Mouse (Mus musculus): ENCODE data around the gene Wdr83os. TPM values are rescaled to one million over a fixed set of nuclear protein-coding genes. Genes with fewer than 3 reads are reported as not detected.

The Wdr83os gene
- total RNA-seq (2014; fragmentation: Nextera tagmentation) (172 and 250 TPM in 2 replicates), total RNA-seq (2017) (40.4 and 61.3 TPM in 2 replicates)

DNA sequence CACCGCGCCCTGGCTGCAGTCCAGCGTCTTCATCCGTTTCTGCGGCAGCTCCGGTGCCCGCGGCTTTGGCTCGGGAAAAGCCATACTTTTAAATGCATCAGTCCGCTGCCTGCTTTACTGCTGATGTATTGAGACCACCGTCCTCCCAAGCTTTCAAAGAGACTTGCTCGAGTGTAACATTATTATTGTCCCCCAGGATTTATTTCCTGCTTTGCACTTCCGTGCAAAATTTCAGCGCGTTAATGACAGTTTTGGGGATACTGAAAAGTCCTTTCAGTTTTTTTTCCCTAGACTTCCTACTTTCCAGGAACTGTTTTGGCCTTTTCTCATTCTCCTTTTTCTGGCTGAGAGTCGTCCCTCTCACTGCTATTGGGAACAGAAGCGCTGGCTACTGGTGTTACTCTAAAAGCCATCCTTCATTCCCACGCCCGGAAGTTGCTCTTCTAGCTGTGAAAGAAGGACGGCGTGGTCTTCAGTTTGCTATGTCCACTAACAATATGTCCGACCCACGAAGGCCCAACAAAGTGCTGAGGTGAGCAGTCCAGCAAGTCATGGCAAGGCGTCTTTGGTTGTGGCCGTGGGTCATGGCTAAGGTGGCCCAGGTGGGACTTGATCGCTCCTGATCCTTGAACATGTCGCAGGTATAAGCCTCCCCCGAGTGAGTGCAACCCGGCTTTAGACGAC lies at the start of gene Wdr83os:
Gene Wdr83os (plus strand): TSS at position 209 of the 684 bp plus-strand sequence.
- ATAC-seq (replicated peaks; ENCODE audit: low FRiP score, low TSS enrichment, poor library complexity, severe bottlenecking): peak; percentile 6; the same call in 1 of the 2 replicates

DNA sequence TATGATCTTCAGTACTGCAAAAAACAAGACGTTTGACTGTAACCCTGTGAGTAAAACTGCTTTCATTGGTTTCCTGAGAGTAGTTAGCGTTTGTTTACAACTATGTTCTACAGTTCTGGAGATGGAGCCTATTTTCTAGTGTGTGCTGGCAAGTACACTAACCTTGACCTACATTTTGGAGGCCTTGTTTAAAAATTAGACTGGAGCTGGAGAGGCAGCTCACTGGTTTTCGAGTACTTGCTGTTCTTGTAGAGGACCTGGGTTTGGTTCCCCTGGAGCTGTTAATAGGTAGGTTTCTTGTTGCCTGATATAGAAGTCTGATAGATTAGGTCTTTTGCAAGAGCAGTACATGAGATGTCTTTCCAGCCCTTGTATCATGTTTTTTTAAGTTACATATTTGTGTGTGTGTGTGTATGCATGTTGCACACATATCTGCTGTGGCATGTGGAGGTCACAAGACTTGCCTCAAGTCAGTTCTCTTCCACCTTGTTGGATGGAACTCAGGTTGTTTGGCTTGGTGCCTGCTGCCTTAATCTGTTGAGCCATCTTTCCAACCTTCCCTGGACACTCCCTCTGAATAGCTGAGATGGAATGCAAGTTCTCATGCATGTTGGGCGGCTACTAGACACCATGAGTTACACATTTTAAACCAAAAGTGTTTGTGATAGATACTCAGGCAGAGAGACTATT lies 47.8 kb upstream of the Wdr83os start:
- ATAC-seq (replicated peaks; ENCODE audit: low FRiP score, low TSS enrichment, poor library complexity, severe bottlenecking): no peak

DNA sequence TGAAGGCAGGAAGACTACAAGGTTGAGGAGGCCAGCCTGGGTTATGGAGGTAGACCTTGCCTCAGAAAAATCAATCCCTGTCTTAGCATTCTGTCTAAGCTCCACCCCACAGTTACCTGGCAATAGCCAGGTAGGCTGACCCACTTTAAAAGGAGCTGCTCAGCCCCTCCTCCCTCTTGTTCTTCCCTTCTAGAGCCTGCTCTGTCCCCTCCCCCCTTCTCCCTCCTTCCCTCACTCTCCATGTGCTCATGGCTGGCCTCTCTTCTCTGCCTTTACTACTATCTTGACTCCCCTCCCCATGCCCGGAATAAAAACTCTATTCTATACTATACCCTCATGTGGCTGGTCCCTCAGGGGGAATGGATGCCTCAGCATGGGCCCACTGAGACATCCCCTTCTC lies 46.7 kb upstream of the Wdr83os start:
- no peak for ATAC-seq (replicated peaks; ENCODE audit: low FRiP score, low TSS enrichment, poor library complexity, severe bottlenecking)

DNA sequence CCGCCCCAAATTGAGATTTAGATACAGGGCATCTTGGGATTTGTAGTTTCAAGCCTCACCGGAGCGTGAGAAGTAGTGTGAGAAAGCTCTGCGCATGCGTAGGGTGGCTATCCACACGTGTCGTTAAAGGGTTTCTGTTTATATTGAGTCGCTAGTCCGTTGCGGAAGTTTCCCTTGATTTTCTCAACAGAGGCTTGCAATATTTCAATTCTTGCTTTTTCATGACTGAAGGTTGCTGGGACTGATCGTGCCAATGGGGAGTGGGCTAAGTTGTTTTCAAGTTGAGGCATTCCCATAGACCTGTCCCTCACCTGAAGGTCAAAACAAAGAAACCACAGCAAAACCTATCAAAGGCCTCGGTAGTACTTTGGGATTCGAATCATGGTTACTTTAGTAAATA lies 45.8 kb upstream of the Wdr83os start:
- no peak for ATAC-seq (replicated peaks; ENCODE audit: low FRiP score, low TSS enrichment, poor library complexity, severe bottlenecking)

DNA sequence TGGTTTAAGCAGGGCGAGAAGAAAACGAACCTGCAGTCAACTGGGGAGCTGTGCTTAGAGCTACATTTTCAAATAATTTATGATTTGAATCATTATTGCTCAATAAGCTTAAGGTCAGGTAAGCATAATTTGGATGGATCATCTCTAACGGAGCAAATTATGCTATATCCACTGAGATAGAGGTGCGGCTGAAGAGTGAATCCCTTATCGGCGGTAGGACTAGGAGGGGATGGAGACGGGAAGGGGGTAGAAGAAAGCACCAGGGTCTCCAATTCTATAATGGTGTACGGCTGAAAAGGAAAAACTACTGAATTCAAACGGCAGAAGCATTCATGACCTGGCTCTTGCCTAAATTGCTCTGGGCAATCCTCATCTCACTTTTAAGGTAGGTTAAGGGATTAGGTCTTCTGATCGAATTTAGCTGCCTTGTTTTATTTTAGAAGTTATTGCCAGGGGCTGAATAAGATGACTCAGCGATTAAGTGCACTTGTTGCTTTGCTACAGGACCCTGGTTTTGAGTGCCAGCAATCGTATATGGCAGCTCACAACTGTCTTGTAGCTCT lies 45.3 kb upstream of the Wdr83os start:
- no peak for ATAC-seq (replicated peaks; ENCODE audit: low FRiP score, low TSS enrichment, poor library complexity, severe bottlenecking)

DNA sequence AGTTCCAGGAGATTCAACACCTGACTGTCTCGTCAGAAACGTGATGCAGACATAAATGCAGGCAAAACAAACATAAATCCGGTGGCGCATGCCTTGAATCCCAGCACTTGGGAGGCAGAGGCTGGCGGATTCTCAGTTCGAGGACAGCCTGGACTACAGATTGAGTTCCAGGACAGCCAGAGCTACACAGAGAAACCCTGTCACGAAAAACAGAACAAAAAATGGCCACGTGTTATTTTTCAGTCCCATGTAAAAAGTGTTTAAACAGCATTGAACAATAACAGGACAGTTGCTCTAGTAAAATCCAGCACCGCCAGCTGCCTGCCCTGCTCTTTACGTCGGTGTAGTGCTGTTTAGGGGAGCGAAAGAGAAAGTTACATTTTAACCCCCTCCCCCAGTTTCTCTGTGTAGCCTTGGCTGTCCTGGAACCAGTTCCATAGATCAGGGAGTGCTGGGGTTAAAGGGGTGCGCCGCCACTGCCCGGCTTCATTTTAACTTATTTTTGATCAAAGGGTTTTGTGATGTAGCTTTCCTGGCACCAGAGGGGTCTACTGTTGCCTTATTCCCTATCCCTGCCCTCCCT lies 44.7 kb upstream of the Wdr83os start:
- ATAC-seq (replicated peaks; ENCODE audit: low FRiP score, low TSS enrichment, poor library complexity, severe bottlenecking): no peak

DNA sequence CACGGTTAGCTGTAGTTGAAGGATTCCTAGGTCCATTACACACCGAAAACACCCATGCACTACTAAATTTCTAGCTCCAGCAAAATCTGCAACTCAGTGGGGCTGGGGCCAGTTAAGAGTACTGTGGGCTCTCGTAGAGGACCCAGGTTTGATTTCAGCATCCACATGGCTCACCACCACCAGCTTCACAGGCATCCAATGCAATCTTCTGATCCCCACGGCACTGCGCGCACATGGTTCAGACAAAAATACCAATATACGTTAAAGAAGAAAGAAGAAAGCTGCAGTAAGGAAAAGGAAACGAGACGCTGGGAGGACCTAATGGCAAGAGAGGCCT lies 44.2 kb upstream of the Wdr83os start:
- 0 out of 2 replicates have a peak, but pooled peaks have one; percentile 2 for ATAC-seq (replicated peaks; ENCODE audit: low FRiP score, low TSS enrichment, poor library complexity, severe bottlenecking)

DNA sequence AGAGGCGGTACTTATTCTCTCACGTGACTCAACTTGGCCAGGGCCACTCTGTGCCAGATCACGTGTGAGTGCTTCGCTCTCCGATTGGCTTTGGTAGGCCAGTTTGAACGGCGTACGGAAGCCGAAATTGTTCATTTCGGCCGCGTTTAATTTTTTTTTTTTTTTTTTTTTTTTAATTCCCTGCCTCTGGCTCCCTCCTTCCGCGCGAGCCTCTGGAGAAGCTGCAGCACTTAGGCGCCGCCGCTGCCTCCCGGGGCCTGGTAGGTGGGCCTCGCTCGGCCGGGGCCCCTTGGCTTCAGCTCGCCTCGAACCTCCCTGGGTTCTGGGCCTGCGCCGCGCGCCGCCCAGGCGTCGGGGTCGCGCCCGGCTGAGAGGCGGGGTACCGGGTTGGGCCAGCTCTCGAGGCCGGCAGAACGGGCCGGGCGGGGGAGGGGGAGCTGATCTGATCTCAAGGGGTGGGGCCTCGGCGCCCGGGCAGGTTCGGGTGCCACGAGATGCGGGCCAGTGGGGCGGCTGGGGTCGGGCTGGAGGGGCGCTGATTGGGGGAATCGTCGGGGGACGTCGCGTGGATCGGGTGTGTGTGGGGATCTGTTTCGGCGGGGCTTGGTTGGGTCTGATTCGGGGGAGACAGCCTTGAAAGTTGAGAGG lies 43.7 kb upstream of the Wdr83os start, which contains the start of gene Tnpo2:
Gene Tnpo2 (plus strand): TSS at position 198 of the 648 bp plus-strand sequence.
- peak; percentile 85 for ATAC-seq (replicated peaks; ENCODE audit: low FRiP score, low TSS enrichment, poor library complexity, severe bottlenecking)

DNA sequence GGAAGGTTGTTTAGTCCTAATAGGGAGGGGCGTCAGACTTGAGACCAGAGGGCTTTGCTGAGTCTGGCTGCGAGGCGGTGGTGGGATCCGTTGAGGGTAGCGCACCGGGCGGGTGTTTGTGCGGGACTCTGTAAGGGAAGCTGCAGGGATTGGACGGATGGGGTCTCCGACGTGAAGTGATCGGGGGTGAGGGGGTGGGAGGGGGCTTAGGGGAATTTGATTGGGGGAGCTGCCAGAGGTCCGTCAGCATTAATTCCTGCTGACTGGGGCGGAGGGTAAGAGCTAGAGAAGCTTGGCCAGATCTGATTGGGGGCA lies 43.2 kb upstream of the Wdr83os start:
- peak; percentile 21; the same call in 1 of the 2 replicates for ATAC-seq (replicated peaks; ENCODE audit: low FRiP score, low TSS enrichment, poor library complexity, severe bottlenecking)

DNA sequence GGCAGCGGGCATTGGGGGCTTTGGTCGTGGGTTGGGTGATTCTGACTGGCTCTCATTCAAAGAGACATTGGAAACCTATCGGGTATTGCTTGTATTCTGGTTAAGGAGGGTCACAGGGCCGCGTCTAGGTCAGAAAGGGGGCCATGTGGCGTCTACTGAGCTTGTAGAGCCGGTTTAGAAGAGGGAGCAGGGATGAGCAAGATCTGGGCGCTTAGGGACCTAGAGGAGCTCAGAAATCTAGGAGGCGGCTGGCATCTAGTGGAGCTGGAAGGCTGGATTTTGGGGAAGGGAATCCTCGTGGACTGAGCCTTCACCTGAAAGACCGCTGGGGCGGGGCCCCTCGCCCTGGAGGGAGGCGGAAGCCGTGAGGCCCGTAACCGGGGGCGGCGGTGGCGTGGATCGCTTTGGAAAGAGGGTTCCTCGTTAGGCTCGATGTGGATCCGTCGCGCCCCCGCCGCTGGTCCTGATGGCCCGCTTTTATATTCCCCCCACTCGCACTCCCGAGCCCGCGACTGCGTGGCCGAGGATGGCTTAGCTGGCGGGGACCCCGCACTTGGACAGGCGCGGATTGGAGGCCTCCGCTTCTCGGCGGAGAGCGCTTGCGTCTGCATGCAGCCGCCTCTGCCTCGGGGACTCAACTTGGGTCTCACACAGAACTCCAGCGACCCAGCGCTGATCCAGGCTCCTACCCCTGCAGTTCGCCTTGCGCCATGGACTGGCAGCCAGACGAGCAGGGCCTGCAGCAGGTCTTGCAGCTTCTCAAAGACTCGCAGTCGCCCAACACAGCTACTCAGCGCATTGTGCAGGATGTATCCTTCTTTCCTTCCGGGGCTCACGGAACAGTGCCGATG lies 42.6 kb upstream of the Wdr83os start:
- ATAC-seq (replicated peaks; ENCODE audit: low FRiP score, low TSS enrichment, poor library complexity, severe bottlenecking): peak; percentile 11

DNA sequence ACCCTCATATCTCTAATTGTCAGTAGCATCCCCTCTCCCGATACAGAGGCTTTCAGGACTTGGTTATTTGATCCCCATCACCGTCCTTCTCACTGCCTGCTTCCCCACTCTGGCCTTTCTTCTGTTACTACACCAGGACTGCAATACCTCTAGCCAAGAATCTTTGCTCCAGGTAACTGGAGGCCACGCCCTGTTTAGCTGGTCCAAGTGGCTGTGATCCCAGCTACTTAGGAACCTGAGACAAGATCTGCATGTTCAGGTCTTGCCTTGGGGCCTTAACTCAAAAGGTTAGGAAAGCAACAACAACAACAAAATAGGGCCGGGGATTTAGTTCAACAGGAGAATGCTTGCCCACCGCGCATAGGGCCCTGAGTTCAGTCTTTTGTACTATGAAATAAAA lies 36.9 kb upstream of the Wdr83os start:
- ATAC-seq (replicated peaks; ENCODE audit: low FRiP score, low TSS enrichment, poor library complexity, severe bottlenecking): no peak

DNA sequence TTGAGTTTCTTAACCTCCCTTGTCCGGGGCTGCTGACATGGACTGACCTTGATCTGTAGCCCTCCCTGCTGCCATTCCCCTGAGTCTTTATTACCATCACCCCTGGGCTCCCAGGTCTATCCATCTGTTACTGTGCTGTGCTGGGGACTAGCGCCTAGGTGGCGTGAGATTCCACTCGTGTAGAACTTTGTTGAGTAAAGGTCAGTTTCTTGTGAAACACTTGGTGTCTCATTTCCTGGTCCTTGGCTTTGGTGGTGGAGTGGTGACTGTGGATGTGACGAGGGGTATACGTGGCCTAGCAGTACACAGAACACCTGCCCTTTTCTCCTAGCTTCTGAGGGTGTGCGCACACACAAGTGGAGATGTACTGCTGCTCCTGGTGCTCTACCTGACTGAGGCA lies 23.2 kb upstream of the Wdr83os start:
- no peak for ATAC-seq (replicated peaks; ENCODE audit: low FRiP score, low TSS enrichment, poor library complexity, severe bottlenecking)

DNA sequence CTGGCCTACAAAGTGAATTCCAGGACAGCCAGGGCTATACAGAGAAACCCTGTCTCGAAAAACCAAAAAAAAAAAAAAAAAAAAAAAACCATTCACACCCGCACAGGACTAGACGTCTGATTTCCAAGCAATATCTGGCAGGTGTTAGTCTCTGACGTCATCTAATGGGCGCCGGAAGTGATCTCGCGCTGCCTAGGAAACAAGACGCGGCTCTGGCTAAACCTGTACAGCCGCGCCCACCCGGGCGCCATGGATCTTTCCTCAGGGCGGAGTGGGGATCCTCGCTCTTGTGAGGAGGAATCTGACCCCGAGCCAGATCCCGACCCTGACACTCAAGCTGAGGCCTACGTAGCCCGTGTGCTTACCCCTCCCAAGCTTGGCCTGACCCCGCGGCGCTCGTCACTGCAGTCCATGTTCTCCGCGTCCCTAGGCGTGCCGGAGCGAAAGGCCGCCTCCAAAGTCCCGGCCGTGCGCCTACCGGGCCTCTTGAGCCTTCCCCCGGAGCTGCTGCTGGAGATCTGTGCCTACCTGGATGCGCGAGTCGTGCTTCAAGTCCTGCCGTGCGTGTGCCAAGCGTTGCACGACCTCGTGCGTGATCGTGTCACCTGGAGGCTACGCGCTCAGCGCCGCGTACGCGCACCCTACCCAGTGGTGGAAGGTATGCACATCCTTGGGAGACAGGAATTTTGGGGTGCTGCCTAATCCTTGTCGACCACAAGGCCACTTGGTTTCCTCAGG lies 20.5 kb upstream of the Wdr83os start, which contains the start of gene Fbxw9:
Gene Fbxw9 (plus strand): TSS at position 177 of the 738 bp plus-strand sequence.
- peak; percentile 83 for ATAC-seq (replicated peaks; ENCODE audit: low FRiP score, low TSS enrichment, poor library complexity, severe bottlenecking)

DNA sequence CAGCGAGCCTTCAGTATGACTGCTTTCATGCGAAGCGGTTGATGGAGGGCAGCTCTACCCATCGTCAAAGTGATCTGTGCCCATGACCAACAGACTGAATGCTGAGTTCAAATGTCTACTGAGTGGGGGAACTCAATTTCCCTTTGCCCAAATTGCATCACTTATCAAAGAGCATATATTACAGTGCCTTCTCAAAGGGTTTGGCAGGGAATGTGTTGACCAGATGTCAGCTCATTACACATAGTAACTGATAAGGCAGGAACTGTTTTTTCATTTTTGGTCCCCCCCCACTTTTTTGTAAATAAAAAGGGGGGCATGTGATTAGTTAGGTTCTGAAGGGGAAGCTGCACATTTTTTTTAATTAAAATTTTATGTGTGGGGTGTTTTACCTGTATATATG lies 17.9 kb upstream of the Wdr83os start:
- no peak for ATAC-seq (replicated peaks; ENCODE audit: low FRiP score, low TSS enrichment, poor library complexity, severe bottlenecking)

DNA sequence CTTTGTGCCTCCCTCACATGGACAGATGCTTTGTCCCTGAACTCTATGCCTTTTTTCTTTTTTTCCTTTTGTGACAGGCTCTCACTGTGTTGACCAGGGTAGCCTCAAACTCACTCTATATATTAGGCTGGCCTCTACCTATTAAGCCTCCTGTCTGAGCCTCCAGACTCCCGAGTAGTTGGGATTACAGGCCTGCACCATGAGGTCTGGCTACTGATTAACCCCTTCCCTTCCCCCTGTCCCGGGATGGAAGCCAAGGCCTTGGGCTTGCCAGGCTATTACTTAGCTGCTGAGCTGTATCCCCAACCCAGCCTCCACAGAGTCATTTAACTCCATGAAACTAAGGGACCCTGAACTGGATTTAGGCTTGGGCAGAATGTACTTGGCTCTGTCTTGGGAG lies 15.3 kb upstream of the Wdr83os start:
- no peak for ATAC-seq (replicated peaks; ENCODE audit: low FRiP score, low TSS enrichment, poor library complexity, severe bottlenecking)

DNA sequence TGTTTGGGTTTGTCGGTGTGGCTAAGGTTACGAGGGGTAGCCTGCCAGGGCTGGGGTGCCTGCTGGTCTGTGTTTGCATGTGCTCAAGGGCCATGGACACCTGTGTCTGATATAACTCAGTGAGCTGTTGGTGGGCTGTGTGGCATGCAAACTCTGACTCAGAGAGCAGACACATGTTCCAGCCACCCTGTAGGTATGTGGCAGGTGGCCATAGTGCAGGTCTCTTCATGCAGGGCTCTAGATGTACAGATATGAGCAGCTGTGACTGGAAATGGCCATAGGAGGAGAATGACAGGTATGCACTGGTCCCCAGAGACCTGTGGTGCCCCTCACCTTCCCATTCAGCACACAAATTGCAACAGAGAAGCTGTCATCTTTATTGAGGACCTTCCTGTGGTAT lies 13.4 kb upstream of the Wdr83os start:
- no peak for ATAC-seq (replicated peaks; ENCODE audit: low FRiP score, low TSS enrichment, poor library complexity, severe bottlenecking)

DNA sequence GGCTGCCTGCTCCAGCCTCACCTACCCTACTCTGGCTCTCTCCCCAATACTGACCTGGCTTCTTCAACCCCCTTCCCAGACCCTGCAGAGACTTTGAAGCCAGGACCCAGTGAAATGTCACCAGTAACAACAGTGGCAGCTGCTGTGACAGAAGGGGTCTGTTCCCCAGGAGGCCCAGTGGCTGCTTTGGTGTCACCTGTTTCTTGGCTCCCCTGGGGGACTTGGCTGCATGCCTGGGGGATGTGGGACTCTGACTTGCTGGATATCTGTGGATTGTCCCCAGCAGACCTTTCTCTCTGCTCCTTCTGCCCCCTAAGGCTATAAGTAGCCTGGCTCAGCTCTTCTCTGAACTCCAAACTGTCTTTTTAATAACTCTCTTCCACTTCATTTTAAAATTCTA lies 12.6 kb upstream of the Wdr83os start, which contains the start of gene Gm5741:
Gene Gm5741 (minus strand): TSS at position 1 of the 400 bp plus-strand sequence.
- no peak for ATAC-seq (replicated peaks; ENCODE audit: low FRiP score, low TSS enrichment, poor library complexity, severe bottlenecking)

DNA sequence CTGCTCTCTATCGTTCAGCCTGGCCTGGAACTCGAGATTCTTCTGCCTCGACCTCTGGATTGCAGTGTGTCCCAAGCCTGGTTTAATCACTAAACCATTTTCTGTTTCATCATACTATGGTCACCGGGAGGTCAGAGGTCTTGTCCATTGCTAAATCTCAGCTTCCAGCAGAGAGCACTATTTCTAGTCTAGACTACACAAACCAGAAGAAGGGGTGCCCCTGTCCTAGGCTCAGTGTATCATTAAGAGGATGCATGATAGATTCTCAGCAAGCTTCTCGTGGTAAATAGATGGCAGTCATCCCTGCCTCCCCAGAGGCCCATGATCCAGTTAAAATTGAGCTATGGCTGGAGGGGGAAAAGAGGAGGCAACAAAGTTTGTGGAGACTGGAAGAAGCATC lies 9.5 kb upstream of the Wdr83os start:
- no peak for ATAC-seq (replicated peaks; ENCODE audit: low FRiP score, low TSS enrichment, poor library complexity, severe bottlenecking)
